Mouse (Mus musculus) kidney, adult 11 months (tissue): ENCODE measurements around the gene Ddx60.

ENCODE experiments used
- DNase-seq: peaks from one replicate; pipeline ENCODE4 v3.0.0; 2022

The Ddx60 gene

DNA sequence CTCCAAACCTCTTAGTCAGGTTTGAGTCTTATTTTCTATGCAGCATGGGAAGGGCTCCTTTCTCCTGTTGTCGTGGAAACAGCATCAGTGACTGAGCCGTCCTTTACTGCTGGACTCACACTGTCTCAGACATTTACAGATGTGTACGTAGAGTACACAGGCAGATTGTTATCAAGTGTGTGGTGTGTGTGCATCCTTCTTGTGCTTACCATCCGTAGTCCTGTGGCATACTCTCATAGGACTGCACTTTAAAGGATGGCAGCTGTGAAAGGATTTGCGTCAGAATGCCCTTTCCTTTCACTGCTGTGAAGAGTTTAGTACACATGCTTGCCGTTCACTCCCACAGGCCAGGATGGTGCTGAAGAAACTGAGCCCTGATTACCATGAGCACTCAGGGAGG, 61.6 kb downstream of the Ddx60 start:
- DNase-seq = no peak

DNA sequence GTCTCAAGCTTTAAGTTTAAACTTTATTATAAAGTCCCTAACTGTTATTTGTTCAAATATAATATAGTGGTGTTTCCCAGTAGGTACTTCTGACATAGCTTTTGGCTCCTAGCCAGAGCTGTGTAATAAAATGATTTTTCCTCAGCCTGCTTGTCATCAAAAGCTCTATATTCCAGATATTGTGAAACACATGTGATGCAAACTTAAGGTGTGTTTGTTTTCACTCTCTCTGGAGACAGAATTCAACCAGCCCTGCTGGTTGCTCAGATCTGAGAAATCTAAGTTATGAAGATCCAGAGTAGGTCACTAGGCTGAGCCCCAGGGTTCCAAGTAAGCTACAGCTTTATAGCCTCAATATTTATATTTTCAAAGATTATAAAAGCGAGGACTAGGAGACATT, 64.9 kb downstream of the Ddx60 start:
- no peak for DNase-seq

DNA sequence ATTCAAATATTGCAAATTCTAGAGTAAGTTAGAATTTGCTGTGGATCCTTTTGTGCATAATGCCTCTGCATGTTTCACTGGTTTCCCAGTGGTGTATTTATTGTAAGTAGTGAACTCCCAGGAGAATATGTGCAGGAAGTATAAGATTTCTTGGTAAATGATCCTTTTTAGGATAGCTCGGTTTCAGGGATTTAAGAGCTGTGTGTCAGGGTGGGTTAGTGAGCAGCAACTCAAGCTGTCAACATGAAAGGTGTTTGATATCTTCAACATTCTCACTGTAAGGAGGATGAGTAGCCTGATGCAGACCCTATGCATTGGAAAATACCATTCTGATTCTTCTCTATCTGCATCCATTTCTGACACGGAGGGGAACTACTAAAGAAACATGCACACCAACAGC, 69.2 kb downstream of the Ddx60 start:
- DNase-seq = no peak

DNA sequence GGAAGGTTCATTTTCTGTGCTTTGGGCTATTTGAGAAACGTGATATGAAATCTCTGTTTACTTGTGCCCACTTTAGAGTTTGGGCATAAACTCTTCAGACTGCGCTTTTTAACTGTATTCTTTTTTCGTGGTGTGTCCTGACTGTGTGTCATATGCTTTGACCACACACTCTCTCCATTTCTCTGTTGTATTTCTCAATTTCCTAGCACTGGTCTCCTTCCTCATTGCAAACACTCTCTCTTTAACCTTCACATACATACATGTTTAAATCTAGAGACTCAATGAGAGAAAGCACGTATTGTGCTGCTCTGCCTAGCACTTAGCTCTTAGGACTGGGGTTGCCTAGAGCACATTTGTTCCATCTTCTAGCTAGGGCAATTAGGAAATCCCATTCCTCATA, 86.3 kb downstream of the Ddx60 start:
- DNase-seq = no peak

DNA sequence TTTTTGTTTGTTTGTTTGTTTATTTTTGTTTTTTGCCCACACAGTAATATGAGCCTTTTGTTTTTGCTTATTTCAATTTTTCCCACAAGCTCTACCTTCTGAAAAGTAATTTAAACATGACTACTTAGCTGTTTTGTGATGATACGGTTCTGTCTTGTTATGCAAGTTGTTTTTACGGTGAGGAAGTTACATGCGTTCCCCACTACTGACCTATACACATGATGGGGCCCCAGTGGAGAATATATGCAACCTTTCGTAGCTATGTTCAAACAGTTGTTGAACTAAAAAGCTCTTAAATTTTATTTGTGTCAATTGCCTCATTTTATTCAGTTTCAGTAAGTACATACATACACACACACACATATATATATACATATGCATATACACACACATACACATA, 86.7 kb downstream of the Ddx60 start:
- DNase-seq = no peak

DNA sequence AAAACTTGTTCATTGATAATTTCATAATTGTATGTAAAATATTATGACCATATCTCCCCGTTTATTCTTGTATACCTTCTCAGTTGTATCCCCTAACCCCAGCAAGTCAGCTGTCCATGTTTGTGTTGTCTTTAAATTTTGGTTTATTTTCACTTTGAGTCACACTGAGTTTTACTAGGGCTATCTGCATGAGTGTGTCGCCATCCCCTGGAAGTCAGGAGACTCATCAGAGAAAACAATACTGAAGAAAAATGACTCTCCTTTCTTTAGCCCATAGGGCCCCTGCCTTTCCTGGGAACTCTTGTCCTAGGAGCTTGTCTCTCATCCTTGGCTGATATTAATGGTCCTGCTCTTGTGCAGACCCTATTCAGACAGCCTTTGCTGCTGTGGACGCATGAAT, 106.5 kb downstream of the Ddx60 start:
- DNase-seq = no peak

DNA sequence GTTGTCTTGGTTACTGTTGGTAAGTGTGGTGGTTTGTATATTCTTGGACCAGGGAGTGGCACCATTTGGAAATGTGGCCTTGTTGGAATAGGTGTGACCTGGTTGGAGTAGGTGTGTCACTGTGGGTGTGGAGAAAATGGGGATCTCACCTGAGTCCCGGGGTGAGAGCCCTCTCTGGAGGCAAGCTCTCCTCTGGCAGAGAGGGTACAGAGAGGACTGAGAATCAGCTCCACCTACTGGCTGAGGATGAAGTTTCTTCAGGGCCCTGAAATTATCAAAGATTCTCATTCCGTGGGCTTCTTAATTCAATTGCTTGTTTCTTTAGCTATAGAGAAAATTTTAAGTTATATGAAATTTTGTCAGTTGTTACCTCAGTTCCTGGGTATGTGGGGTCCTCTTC, 118.9 kb downstream of the Ddx60 start:
- DNase-seq = no peak

DNA sequence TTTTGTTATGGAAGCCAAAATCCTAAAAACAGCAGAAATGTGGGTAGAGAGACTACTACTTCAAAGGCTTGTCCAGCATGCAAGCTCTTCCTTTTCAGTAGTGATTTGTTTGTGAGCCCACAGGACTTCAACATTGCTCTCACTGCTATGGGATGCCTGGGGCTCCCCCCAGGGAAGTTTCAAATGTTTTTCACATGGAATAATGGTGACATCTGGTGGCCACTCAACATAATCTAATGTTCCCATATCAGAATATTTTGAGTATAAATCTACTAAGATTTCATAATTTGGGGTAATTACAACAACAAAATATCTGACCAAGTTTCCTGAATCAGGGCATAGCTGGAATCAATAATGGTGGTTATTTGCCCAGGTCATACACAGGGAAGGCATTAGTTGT, 132.5 kb downstream of the Ddx60 start:
- DNase-seq = no peak

DNA sequence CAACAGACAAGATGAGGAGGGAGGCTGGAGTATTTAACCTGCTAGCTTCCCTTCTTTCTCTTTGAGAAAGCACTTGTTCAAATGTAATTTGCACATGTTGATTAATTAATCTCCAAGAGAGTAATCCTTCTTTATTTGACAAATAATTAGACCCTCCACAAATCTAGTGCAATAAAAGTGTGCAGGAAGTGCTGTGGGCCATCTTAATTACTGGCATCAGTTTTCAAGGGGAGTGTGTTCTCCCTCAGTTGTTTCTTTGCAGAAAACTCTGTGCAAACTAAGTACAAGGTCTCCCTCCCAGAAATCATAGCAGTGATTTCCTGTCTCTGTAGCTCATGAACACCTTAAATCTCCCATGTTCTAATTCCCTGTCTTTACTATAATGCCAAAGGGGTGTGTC, 140.4 kb downstream of the Ddx60 start:
- no peak for DNase-seq

DNA sequence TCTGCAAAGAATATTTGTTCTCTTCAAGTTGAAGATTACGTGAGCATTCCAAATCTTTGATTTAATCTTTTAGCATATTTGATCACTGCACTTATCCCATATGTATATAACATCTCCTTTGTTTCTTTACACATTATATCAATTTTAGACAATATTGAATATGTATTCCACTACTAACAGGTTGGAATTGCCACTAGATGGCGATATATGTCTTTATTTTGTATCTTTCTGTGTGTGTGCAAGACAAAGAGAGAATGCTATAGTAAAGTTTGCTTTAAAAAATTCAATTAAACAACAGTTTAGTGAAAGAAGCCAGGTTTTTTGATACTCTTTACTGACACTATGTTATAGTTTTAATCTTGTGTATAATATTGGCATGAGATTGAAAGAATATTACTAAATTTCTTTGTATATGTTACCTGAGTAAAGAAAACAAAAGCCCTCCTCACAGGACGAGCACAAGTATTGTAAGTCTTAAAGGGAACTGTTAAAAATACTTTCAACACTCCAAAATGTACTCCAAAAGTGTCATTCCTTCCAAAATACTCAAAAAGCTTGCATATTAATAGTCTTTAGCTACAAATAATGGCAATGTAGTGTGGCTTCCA, 152.4 kb downstream of the Ddx60 start:
- DNase-seq = no peak

DNA sequence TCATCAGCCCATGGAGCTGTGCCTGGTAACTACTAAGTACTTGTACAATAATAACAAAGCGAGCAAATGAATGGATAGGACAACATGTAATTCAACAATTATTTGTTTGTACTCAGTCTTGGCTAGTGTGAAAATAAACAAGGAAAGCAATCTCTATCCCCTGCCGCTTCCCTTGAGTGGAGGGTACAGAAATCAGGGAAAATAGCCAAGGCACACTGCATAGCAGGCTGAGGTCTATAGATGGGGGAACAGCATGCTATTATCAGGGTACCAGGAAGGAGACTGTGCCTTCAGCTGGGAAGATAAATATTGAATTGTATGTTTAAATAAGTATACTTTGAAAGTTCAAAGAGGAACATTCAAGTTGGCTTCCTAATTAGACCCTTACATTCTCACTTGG, 153.9 kb downstream of the Ddx60 start:
- DNase-seq = no peak
